Mouse (Mus musculus) lung, adult 2 months (tissue): ENCODE measurements around the gene P2ry2. TPM values are rescaled to one million over a fixed set of nuclear protein-coding genes. Genes with fewer than 3 reads are reported as not detected.

ENCODE experiments used
- DNase-seq: peaks from one replicate; pipeline ENCODE4 v3.0.0; 2022
- H3K4me1 ChIP-seq: fragments of 200-500 bp; 2 replicates; pipeline ENCODE4 v1.6.1; 2011; ENCODE audit warnings: low read length; ENCODE audit not compliant: control insufficient read depth, insufficient read depth
- H3K4me3 ChIP-seq: fragments of 200-500 bp; replicated peaks from 2 replicates; pipeline ENCODE3; 2011; ENCODE audit warnings: low read depth, mild to moderate bottlenecking, control low read depth, low read length; ENCODE audit errors: extremely low read depth
- CTCF ChIP-seq: fragments of 200-500 bp; IDR thresholded peaks from 2 replicates; pipeline ENCODE4 v1.5.1; 2011; ENCODE audit warnings: mild to moderate bottlenecking, low read length, control low read depth; ENCODE audit not compliant: insufficient read depth
- POLR2A ChIP-seq: fragments of 200-500 bp; IDR thresholded peaks from 2 replicates; pipeline ENCODE4 v1.6.1; 2011; ENCODE audit warnings: low read depth, mild to moderate bottlenecking, control low read depth, low read length, borderline replicate concordance; ENCODE audit errors: extremely low read depth
- WGBS: fragments of 180-500 bp; shearing (Covaris S2); methylation state at CpG from one replicate; pipeline ENCODE4 v1.1.7; 2018; 5-methylcytosine and 5-hydroxymethylcytosine counted together
- polyA plus RNA-seq: library from polyadenylated mRNA; depleted of rRNA; stranded (reverse); fragments of >200 nt; gene quantifications from 2 replicates; pipeline ENCODE4 v1.2.3, GENCODE M21; 2012

P2ry2 gene
- polyA plus RNA-seq, 1 experiment: 25.2 TPM

DNA sequence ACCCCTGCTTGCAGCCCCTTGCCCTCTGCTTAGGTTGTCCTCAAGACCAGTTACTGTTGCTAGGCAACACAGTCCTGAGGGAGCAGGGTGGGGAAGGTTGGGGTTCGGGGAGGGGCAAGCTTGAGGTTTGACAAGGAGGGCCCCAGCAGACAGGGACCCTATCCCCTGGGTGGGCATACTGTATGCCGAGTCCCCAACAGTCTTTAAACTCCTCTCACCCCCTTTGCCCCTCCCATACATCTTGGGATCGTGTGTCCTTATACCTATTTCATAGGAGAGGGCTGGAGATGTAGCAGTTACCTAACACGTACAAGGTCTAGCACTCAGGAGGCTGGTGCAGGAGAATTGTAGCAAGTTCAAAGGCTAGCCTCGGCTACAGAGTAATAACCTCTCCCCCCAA, 35.6 kb upstream of the P2ry2 start:
- TF ChIP-seq POLR2A: no peak
- TF ChIP-seq CTCF: no peak
- Histone ChIP-seq H3K4me1 (peaks cover 4% of the 10 kb centered on the region), H3K4me3 (no peak overlapping the region)
- no peak for DNase-seq
- 90% methylated on average over 5 of the region's 5 CpGs for WGBS

DNA sequence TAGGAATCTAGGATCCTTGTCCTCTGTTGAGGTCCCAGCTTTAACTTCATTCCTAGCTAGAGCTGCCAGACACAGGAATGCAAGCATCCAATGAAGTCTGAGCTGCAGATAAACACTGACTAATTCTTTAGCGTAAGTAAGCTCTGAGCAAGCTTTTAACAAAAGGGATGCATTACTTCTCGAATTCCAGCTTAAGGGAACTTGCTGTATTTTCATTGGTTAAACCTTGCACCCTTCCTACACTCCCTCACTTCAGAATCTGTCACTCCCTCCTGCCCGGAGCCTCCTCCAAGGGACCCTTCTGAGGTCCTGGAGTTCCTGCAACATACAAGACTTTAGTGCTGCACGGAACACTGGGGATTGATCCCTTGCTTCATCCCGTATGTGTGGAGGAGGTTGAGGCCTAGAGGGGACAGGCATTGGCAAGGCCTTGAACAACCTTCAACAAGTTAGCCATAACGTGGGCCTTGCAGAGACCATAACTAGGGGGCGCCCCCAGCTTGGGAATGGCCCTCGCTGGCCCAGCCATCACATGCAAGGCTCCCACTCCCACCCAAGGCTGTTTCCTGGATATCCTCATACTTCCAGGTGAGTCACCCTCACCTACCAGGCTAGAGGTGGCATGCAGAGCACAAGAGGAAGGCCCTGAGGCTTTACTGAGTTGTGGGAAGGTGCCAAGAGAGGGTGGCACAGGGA, 31.3 kb upstream of the P2ry2 start:
- peaks cover 10% of the 10 kb centered on the region for H3K4me1 ChIP-seq
- WGBS: 75% methylated on average over 8 of the region's 8 CpGs
- no peak overlapping the region for H3K4me3 ChIP-seq
- no peak for TF ChIP-seq CTCF
- TF ChIP-seq POLR2A: no peak
- no peak for DNase-seq

DNA sequence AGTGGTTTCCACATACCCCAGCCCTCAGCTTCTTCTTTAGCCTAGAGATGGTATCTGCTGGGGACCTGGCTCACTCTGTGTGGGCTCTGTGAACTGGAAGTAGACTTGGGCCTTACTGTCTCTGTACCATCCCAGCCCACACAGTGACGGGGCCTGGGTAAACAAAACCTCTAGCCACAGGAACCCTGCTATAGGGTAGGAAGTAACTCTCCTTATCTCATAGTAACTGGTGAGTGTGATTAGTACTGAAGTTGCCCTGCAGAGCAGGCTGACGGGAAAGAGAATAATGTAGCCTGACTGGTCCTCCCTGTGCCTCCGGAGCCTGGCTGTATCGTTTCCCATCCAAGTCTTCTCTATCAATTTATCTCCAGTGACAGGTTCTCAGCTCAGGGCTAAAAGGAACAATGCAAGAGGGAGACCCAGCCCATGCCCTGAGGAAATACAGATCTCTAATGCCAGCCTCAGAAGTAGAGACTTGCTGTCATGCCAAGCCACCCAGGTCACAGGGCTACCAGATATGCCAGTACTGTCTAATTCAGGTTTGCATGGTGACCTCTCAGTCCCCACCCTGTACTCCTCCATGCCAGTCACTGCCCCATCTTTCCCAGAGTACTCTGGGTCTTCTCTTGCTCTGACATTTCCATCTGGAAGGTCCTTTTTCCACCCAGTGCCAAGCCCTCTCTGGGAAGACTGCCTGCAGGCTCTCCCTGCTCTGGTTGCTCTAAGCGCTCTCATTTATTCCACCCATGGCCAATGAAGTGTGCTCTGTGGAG, 29.5 kb upstream of the P2ry2 start:
- H3K4me3 ChIP-seq: no peak overlapping the region
- no peak for TF ChIP-seq POLR2A
- no peak for TF ChIP-seq CTCF
- peaks cover 10% of the 10 kb centered on the region for H3K4me1 ChIP-seq
- no peak for DNase-seq
- WGBS: 42% methylated on average over 5 of the region's 5 CpGs

DNA sequence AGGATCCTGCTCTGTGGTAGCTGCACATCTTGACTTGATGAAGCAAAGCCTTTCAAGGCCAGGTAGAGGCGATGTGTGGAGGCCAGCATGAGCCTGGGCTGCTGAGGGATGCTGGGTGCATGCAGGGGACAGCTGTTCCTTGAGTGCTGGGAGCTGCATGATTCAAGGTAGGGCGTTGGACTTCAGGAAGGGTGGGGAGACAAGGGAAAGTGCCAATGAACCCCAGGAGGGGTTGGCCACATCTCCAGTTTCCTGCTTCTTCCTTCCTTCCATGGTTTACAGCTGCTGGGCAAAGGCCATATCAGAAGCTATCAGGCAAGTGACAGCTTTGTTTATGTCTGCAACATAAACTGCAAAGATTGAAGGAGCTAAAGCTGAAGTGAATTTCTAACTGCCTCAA, 28.9 kb upstream of the P2ry2 start:
- no peak for TF ChIP-seq CTCF
- no peak for TF ChIP-seq POLR2A
- H3K4me1 ChIP-seq: peaks cover 10% of the 10 kb centered on the region
- DNase-seq: no peak
- H3K4me3 ChIP-seq: no peak overlapping the region
- 51% methylated on average over 2 of the region's 2 CpGs for WGBS

DNA sequence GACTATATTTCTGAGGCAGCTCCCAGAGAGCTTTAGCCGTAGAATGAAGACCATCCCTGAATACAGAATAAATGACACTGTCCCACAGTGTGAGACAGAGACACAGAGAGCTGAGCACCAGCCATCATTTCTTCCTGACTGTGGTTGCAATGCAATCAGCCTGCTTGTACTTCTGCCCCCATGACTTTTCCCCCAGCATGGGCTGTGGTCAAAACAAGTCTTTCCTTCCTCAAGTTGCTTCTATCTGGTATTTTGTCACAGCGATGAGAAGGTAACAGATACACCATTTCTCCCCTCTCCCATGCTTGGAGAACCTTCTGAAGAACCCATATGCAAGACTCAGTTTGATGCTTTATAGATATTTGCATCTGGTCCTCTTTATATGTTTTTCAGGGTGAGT, 20.7 kb upstream of the P2ry2 start:
- WGBS: 87% methylated on average over 2 of the region's 2 CpGs

DNA sequence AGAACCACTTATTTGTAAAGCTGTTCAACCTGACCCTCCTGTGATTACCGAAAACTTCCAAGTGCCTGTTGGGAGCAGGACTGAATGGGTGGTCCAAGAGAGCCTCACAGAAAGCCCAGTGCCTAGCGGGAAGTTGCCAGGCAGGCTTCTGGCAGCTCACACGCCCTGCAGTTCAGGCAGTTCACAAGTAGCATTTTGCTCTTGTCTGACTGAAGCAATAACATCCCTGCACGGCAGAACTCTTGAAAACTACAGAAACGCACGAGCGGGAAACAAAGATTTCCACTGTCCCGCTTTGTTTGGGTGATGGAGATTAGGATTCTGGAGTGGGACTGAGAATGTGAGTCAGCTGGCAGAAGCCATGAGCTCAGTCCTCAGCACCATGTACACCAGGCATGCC, 18.6 kb upstream of the P2ry2 start:
- no peak for TF ChIP-seq CTCF
- TF ChIP-seq POLR2A: no peak
- DNase-seq: no peak
- WGBS: 43% methylated on average over 8 of the region's 8 CpGs
- Histone ChIP-seq H3K4me1 (peaks cover 19% of the 10 kb centered on the region), H3K4me3 (no peak overlapping the region)

More for the DNA sequence above, 20.7 kb upstream of the P2ry2 start:
- Histone ChIP-seq H3K4me1 (peaks cover 10% of the 10 kb centered on the region), H3K4me3 (no peak overlapping the region)
- TF ChIP-seq POLR2A (no peak), CTCF (no peak)
- DNase-seq: no peak

DNA sequence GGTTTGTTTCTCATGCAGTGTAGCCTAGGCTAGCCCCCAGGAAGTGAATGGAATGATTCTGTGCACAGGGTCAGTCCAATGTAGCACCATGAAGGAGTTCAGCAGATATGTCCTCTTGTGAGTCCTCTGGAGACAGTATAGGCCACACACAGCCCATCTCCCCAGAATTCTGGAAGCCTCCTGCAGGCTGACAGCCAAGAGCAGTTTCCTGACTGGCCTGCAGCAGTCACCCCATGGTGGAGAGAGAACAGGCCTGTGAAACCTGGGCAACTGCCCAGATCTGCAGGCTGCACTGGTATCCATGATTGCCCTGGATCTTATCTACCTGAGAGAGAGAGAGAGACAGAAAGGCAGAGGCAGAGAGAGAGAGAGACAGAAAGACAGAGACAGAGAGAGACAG, 18.1 kb upstream of the P2ry2 start:
- TF ChIP-seq POLR2A (no peak), CTCF (no peak)
- peaks cover 19% of the 10 kb centered on the region for H3K4me1 ChIP-seq
- DNase-seq: no peak

DNA sequence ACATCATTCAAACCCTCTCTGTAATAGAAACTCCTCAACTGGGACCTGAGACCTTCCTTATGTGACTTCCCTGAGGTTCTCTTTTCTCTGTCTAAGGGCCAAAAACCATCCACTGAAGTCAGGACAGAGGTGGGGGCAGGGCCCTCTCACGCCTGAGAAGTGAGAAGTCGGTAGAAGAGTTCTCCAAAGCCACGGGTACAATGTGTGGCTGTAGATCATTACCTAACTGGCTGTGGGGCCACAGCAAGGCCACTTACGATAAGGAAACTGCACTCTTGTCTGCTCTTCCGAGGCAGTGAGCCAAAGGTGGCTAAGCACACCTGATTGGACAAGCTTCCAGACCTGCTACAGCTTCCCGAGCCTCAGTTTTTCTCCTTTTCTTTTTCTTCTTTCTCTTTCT, 16.8 kb upstream of the P2ry2 start:
- Histone ChIP-seq H3K4me3 (no peak overlapping the region), H3K4me1 (peaks cover 19% of the 10 kb centered on the region)
- 62% methylated on average over 6 of the region's 6 CpGs for WGBS
- TF ChIP-seq CTCF (no peak), POLR2A (no peak)
- peak; percentile 36 for DNase-seq

More for the DNA sequence above, 18.1 kb upstream of the P2ry2 start:
- no peak overlapping the region for H3K4me3 ChIP-seq

DNA sequence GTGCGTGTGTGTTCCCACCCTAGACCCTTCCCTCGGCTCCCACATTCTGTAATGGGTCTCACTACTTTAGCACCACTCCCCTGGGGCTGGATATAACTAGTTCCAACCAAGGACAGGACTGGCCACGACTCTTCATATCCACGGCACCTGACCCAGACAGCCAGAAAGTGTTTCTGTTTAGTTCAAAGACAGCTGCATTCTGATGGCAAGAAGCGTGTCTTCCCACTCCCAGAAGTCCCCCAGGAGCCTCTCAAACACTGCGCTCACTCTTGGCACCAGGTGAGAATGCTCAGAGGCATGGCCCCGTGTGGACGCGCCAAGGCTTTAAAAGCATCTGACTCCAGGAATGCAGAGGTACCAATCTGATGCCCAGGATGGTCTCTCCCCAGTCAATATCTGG, 16.3 kb upstream of the P2ry2 start:
- 81% methylated on average over 9 of the region's 9 CpGs for WGBS
- DNase-seq: no peak
- no peak for TF ChIP-seq POLR2A
- no peak for TF ChIP-seq CTCF

DNA sequence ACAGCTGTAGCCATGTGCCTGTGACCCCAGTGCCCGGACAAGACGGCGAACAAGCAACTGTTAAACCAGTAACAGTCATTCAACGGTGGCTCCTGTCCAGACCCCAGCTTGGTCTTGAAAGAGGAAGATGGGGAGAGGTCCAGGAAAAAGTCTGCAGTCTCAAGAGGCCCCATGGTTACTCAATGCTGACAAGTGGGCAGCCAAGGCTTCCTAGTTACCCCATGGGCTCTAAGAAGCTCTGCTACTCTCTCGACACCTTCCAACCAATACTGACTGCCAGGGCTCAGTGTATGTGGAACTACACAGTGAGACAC, 15.7 kb upstream of the P2ry2 start:
- TF ChIP-seq POLR2A (no peak), CTCF (no peak)
- Histone ChIP-seq H3K4me1 (peaks cover 19% of the 10 kb centered on the region), H3K4me3 (no peak overlapping the region)
- peak; percentile 37 for DNase-seq
- 53% methylated on average over 5 of the region's 5 CpGs for WGBS

More for the DNA sequence above, 16.3 kb upstream of the P2ry2 start:
- peaks cover 19% of the 10 kb centered on the region for H3K4me1 ChIP-seq
- H3K4me3 ChIP-seq: no peak overlapping the region
